Mouse (Mus musculus): ENCODE measurements around the gene Ice2. TPM values are rescaled to one million over a fixed set of nuclear protein-coding genes. Genes with fewer than 3 reads are reported as not detected.
A peak's percentile ranks its signal among the peaks of the same experiment; 100 is the strongest.

Ice2 gene
- polyA plus RNA-seq (2015; fragmentation: Nextera tagmentation; extraction: Ambion mirVana): 21.0 and 22.1 TPM in 2 replicates

GRCm38 (mm10) chr9:69397760-69398452 is at the start of gene Ice2:
Ice2 (plus strand) TSS chr9:69397906.
- Histone ChIP-seq H3K4me2 (replicated peaks; ENCODE audit: low read depth, low read length) (peak within 1 kb of the TSS; percentile 93), H3K27ac (ENCODE audit: low read length) (peak within 1 kb of the TSS; percentile 84), H3K9ac (replicated peaks; ENCODE audit: low read length) (peak within 1 kb of the TSS; percentile 90), H3K9me3 (ENCODE audit: low read length) (no peaks in the 10 kb centered on the region), H3K36me3 (ENCODE audit: insufficient read depth, low read length) (no peaks in the 10 kb centered on the region), H3K27me3 (ENCODE audit: insufficient read depth, low read length) (no peaks in the 10 kb centered on the region), H3K4me3 (ENCODE audit: low read length) (peak within 1 kb of the TSS; percentile 71), H3K4me1 (ENCODE audit: insufficient read depth, low read length) (peaks cover 8% of the 10 kb centered on the region; the same call in 1 of the 2 replicates)
- under 1% methylated on average over 53 of the region's 53 CpGs for WGBS
- peak; percentile 93 for ATAC-seq (ENCODE audit: low FRiP score, low TSS enrichment)

- H3K9ac ChIP-seq (replicated peaks; ENCODE audit: low read length): no peak overlapping the region
- no peak for ATAC-seq (ENCODE audit: low FRiP score, low TSS enrichment)
- H3K27me3 ChIP-seq (ENCODE audit: insufficient read depth, low read length): no peaks in the 10 kb centered on the region
- H3K4me2 ChIP-seq (replicated peaks; ENCODE audit: low read depth, low read length): no peak overlapping the region
- H3K27ac ChIP-seq (ENCODE audit: low read length): no peak overlapping the region
- no peaks in the 10 kb centered on the region for H3K9me3 ChIP-seq (ENCODE audit: low read length)
- H3K36me3 ChIP-seq (ENCODE audit: insufficient read depth, low read length): no peaks in the 10 kb centered on the region
- 78% methylated on average over 2 of the region's 2 CpGs for WGBS
- no peak overlapping the region for H3K4me3 ChIP-seq (ENCODE audit: low read length)
- 0 out of 2 replicates have a peak, but pooled peaks cover 3% of the 10 kb centered on the region for H3K4me1 ChIP-seq (ENCODE audit: insufficient read depth, low read length)
Observed at GRCm38 (mm10) chr9:69349537-69349936, 48.2 kb upstream of the Ice2 start.

- no peak for ATAC-seq (ENCODE audit: low FRiP score, low TSS enrichment)
Observed at GRCm38 (mm10) chr9:69354228-69354627, 43.5 kb upstream of the Ice2 start.

GRCm38 (mm10) chr9:69357834-69358233 is 39.9 kb upstream of the Ice2 start:
- no peak for ATAC-seq (ENCODE audit: low FRiP score, low TSS enrichment)

More at GRCm38 (mm10) chr9:69354228-69354627, 43.5 kb upstream of the Ice2 start:
- no peak overlapping the region for H3K4me2 ChIP-seq (replicated peaks; ENCODE audit: low read depth, low read length)
- H3K9ac ChIP-seq (replicated peaks; ENCODE audit: low read length): no peak overlapping the region
- no peak overlapping the region for H3K27ac ChIP-seq (ENCODE audit: low read length)
- H3K27me3 ChIP-seq (ENCODE audit: insufficient read depth, low read length): no peaks in the 10 kb centered on the region
- no peaks in the 10 kb centered on the region for H3K36me3 ChIP-seq (ENCODE audit: insufficient read depth, low read length)
- H3K4me3 ChIP-seq (ENCODE audit: low read length): no peak overlapping the region
- no peaks in the 10 kb centered on the region for H3K9me3 ChIP-seq (ENCODE audit: low read length)
- WGBS: 81% methylated on average over 6 of the region's 6 CpGs
- no peaks in the 10 kb centered on the region for H3K4me1 ChIP-seq (ENCODE audit: insufficient read depth, low read length)

GRCm38 (mm10) chr9:69358797-69359196 is 38.9 kb upstream of the Ice2 start:
- 59% methylated on average over 6 of the region's 6 CpGs for WGBS
- H3K27ac ChIP-seq (ENCODE audit: low read length): no peak overlapping the region
- no peaks in the 10 kb centered on the region for H3K27me3 ChIP-seq (ENCODE audit: insufficient read depth, low read length)
- no peak overlapping the region; the same call in 1 of the 2 replicates for H3K9ac ChIP-seq (replicated peaks; ENCODE audit: low read length)
- no peaks in the 10 kb centered on the region for H3K4me1 ChIP-seq (ENCODE audit: insufficient read depth, low read length)
- no peak overlapping the region for H3K4me2 ChIP-seq (replicated peaks; ENCODE audit: low read depth, low read length)
- H3K4me3 ChIP-seq (ENCODE audit: low read length): no peak overlapping the region
- H3K9me3 ChIP-seq (ENCODE audit: low read length): no peaks in the 10 kb centered on the region
- no peaks in the 10 kb centered on the region for H3K36me3 ChIP-seq (ENCODE audit: insufficient read depth, low read length)
- no peak for ATAC-seq (ENCODE audit: low FRiP score, low TSS enrichment)

More at GRCm38 (mm10) chr9:69357834-69358233, 39.9 kb upstream of the Ice2 start:
- Histone ChIP-seq H3K9ac (replicated peaks; ENCODE audit: low read length) (no peak overlapping the region), H3K36me3 (ENCODE audit: insufficient read depth, low read length) (no peaks in the 10 kb centered on the region), H3K9me3 (ENCODE audit: low read length) (no peaks in the 10 kb centered on the region), H3K27me3 (ENCODE audit: insufficient read depth, low read length) (no peaks in the 10 kb centered on the region), H3K4me1 (ENCODE audit: insufficient read depth, low read length) (no peaks in the 10 kb centered on the region), H3K27ac (ENCODE audit: low read length) (no peak overlapping the region), H3K4me2 (replicated peaks; ENCODE audit: low read depth, low read length) (no peak overlapping the region), H3K4me3 (ENCODE audit: low read length) (no peak overlapping the region)
- WGBS: 35% methylated on average over 3 of the region's 3 CpGs

GRCm38 (mm10) chr9:69361951-69362445 is 35.7 kb upstream of the Ice2 start:
- Histone ChIP-seq H3K36me3 (ENCODE audit: insufficient read depth, low read length) (no peaks in the 10 kb centered on the region), H3K4me3 (ENCODE audit: low read length) (no peak overlapping the region), H3K4me1 (ENCODE audit: insufficient read depth, low read length) (no peaks in the 10 kb centered on the region), H3K9me3 (ENCODE audit: low read length) (no peaks in the 10 kb centered on the region), H3K4me2 (replicated peaks; ENCODE audit: low read depth, low read length) (no peak overlapping the region), H3K9ac (replicated peaks; ENCODE audit: low read length) (no peak overlapping the region), H3K27me3 (ENCODE audit: insufficient read depth, low read length) (no peaks in the 10 kb centered on the region), H3K27ac (ENCODE audit: low read length) (no peak overlapping the region)
- no peak for ATAC-seq (ENCODE audit: low FRiP score, low TSS enrichment)
- WGBS: 85% methylated on average over 8 of the region's 8 CpGs

GRCm38 (mm10) chr9:69362766-69363165 is 34.9 kb upstream of the Ice2 start:
- no peaks in the 10 kb centered on the region for H3K36me3 ChIP-seq (ENCODE audit: insufficient read depth, low read length)
- no peak for ATAC-seq (ENCODE audit: low FRiP score, low TSS enrichment)
- 33% methylated on average over 4 of the region's 4 CpGs for WGBS

GRCm38 (mm10) chr9:69364117-69364516 is 33.6 kb upstream of the Ice2 start:
- no peak overlapping the region for H3K4me3 ChIP-seq (ENCODE audit: low read length)
- H3K27ac ChIP-seq (ENCODE audit: low read length): no peak overlapping the region
- H3K36me3 ChIP-seq (ENCODE audit: insufficient read depth, low read length): no peaks in the 10 kb centered on the region
- H3K9me3 ChIP-seq (ENCODE audit: low read length): no peaks in the 10 kb centered on the region
- H3K4me2 ChIP-seq (replicated peaks; ENCODE audit: low read depth, low read length): no peak overlapping the region
- H3K9ac ChIP-seq (replicated peaks; ENCODE audit: low read length): no peak overlapping the region
- H3K4me1 ChIP-seq (ENCODE audit: insufficient read depth, low read length): no peaks in the 10 kb centered on the region
- WGBS: 73% methylated on average over 16 of the region's 16 CpGs
- ATAC-seq (ENCODE audit: low FRiP score, low TSS enrichment): no peak
- no peaks in the 10 kb centered on the region for H3K27me3 ChIP-seq (ENCODE audit: insufficient read depth, low read length)

More at GRCm38 (mm10) chr9:69362766-69363165, 34.9 kb upstream of the Ice2 start:
- Histone ChIP-seq H3K4me3 (ENCODE audit: low read length) (no peak overlapping the region), H3K4me1 (ENCODE audit: insufficient read depth, low read length) (no peaks in the 10 kb centered on the region), H3K9ac (replicated peaks; ENCODE audit: low read length) (no peak overlapping the region), H3K4me2 (replicated peaks; ENCODE audit: low read depth, low read length) (no peak overlapping the region), H3K27me3 (ENCODE audit: insufficient read depth, low read length) (no peaks in the 10 kb centered on the region), H3K27ac (ENCODE audit: low read length) (no peak overlapping the region), H3K9me3 (ENCODE audit: low read length) (no peaks in the 10 kb centered on the region)

GRCm38 (mm10) chr9:69367055-69367454 is 30.7 kb upstream of the Ice2 start:
- no peaks in the 10 kb centered on the region for H3K4me1 ChIP-seq (ENCODE audit: insufficient read depth, low read length)
- H3K9ac ChIP-seq (replicated peaks; ENCODE audit: low read length): no peak overlapping the region
- 71% methylated on average over 4 of the region's 4 CpGs for WGBS
- no peak for ATAC-seq (ENCODE audit: low FRiP score, low TSS enrichment)
- H3K9me3 ChIP-seq (ENCODE audit: low read length): no peaks in the 10 kb centered on the region
- no peaks in the 10 kb centered on the region for H3K27me3 ChIP-seq (ENCODE audit: insufficient read depth, low read length)
- H3K4me2 ChIP-seq (replicated peaks; ENCODE audit: low read depth, low read length): no peak overlapping the region
- H3K27ac ChIP-seq (ENCODE audit: low read length): no peak overlapping the region
- H3K4me3 ChIP-seq (ENCODE audit: low read length): no peak overlapping the region
- no peaks in the 10 kb centered on the region for H3K36me3 ChIP-seq (ENCODE audit: insufficient read depth, low read length)

GRCm38 (mm10) chr9:69368071-69368470 is 29.6 kb upstream of the Ice2 start:
- no peaks in the 10 kb centered on the region for H3K36me3 ChIP-seq (ENCODE audit: insufficient read depth, low read length)
- WGBS: 79% methylated on average over 8 of the region's 8 CpGs
- no peaks in the 10 kb centered on the region for H3K9me3 ChIP-seq (ENCODE audit: low read length)
- no peak overlapping the region for H3K27ac ChIP-seq (ENCODE audit: low read length)
- H3K9ac ChIP-seq (replicated peaks; ENCODE audit: low read length): no peak overlapping the region
- no peak overlapping the region for H3K4me3 ChIP-seq (ENCODE audit: low read length)
- no peak for ATAC-seq (ENCODE audit: low FRiP score, low TSS enrichment)
- H3K4me1 ChIP-seq (ENCODE audit: insufficient read depth, low read length): no peaks in the 10 kb centered on the region
- no peaks in the 10 kb centered on the region for H3K27me3 ChIP-seq (ENCODE audit: insufficient read depth, low read length)
- no peak overlapping the region for H3K4me2 ChIP-seq (replicated peaks; ENCODE audit: low read depth, low read length)
